Mouse (Mus musculus) activated CD4-positive, CD25-positive, alpha-beta regulatory T cell, adult 9 weeks (primary cell): Measurements from ENCODE around the gene Ube2k. TPM values are rescaled to one million over a fixed set of nuclear protein-coding genes. Genes with fewer than 3 reads are reported as not detected.

Experiments used
- polyA plus RNA-seq: library from polyadenylated mRNA; unstranded; fragments of 100-300 nt; shearing (Covaris generic); gene quantifications from one replicate; pipeline ENCODE4 v1.2.1, GENCODE M21; 2017

Ube2k gene
- polyA plus RNA-seq: 126 TPM

DNA sequence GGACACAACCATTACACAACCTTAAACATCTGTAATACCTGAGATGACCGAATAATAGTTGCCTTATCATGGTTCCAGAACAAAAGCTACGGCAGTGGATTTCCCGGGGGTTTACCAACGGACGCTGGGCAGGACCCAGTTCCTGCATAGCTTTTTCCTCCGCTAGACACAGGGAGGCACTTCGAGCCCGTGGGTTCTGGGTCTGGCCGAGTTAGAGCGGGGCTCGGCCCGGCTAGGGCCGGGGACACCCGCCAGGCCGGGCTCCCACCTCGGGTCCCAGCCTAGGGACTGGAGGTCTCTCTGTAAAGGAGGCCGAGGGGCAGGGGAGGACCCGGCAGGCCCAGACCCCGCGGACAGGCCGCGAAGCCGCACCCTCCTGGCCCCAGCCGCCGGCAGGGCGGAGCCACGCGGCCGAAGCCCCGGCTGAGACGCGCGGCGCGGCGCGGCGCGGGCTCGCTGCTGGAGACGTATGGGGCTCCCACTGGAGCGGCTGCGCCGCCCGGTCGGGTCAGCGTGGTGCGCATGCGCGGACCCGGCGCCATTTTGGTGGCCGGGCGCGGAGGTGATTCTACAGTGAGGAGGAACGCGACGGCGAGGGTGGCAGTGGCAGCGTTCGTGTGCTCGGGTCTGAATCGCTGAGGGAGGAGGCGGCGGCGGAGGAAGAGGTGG, at the start of gene Ube2k, which contains the start of gene Smim14:
Ube2k (plus strand) TSS at position 483 of the 669 bp plus-strand sequence.
Smim14 (minus strand) TSS at position 434 of the 669 bp plus-strand sequence.

GRCm38 (mm10) chr5:65492716-65493531, 44.1 kb upstream of the Ube2k start, which contains the start of gene Gm43552:
TSS of gene Gm43552 (minus strand) at chr5:65492833.

Other genes with a start within 250 kb of the Ube2k start
- gene Rfc1, start 201.6 kb upstream of the Ube2k start, polyA plus RNA-seq: 61.6 TPM
- not detected for gene Klb, start 188.9 kb upstream of the Ube2k start, polyA plus RNA-seq
- gene Rpl9, start 145.8 kb upstream of the Ube2k start, polyA plus RNA-seq: 1,143 TPM
- gene Lias, start 145.7 kb upstream of the Ube2k start, polyA plus RNA-seq: 48.4 TPM
- 45.9 TPM for gene Ugdh, start 101.3 kb upstream of the Ube2k start, polyA plus RNA-seq
- gene Gm43552, start 44.4 kb upstream of the Ube2k start, polyA plus RNA-seq: not detected
- gene Smim14, start within 50 bp of the Ube2k start, polyA plus RNA-seq: 178 TPM
- gene Pds5a, start 161.0 kb downstream of the Ube2k start, polyA plus RNA-seq: 37.6 TPM
- gene N4bp2, start 226.3 kb downstream of the Ube2k start, polyA plus RNA-seq: 10.7 TPM